Mouse (Mus musculus): Measurements from ENCODE around the gene Scyl2.

GRCm38 (mm10) chr10:89679448-89679847 is 6.6 kb downstream of the Scyl2 start:
- TF ChIP-seq POLR2A (IDR thresholded peaks at IDR 0.05; ENCODE audit: low read depth, low read length) (no peak), CTCF (IDR thresholded peaks at IDR 0.05; ENCODE audit: borderline replicate concordance, insufficient read depth, low read length) (no peak)
